Mouse (Mus musculus) forebrain, embryonic 11.5 days (tissue): ENCODE measurements at regions not wholly inside any gene's neighbourhood (a gene's known extent, or its start where the extent isn't known, plus 50 kb on each side); places are given as distances from the start of the nearest gene placed in this dataset.
"Not testable (repeated sequence)": the region's sequence is repeated elsewhere in the genome, so short reads cannot be mapped to it uniquely, and the experiment has no call there.

Source experiments
- ATAC-seq: fragments of 200-750 bp; cut with Nextera tagmentation; replicated peaks from 2 replicates; pipeline ENCODE4 v1.8.0; 2017; ENCODE audit warnings: moderate TSS enrichment; ENCODE audit not compliant: low FRiP score
- DNase-seq: peaks from one replicate; pipeline ENCODE4 v3.0.0-alpha.2; 2017; ENCODE audit warnings: low spot score
- H3K27ac ChIP-seq: fragments of 300-500 bp; sonication (generic); 2 replicates; pipeline ENCODE4 v1.5.1; 2014; ENCODE audit warnings: low read depth, low read length
- H3K27me3 ChIP-seq: fragments of 300-500 bp; sonication (generic); 2 replicates; pipeline ENCODE4 v1.6.1; 2014; ENCODE audit warnings: mild to moderate bottlenecking, low read length, mixed read lengths; ENCODE audit not compliant: control insufficient read depth, insufficient read depth
- H3K36me3 ChIP-seq: fragments of 300-500 bp; sonication (generic); 2 replicates; pipeline ENCODE4 v1.6.1; 2014; ENCODE audit warnings: mild to moderate bottlenecking, low read length, moderate library complexity, mixed read lengths; ENCODE audit not compliant: control insufficient read depth, insufficient read depth
- H3K4me1 ChIP-seq: fragments of 300-500 bp; sonication (generic); replicated peaks from 2 replicates; pipeline ENCODE4 v1.6.1; 2014; ENCODE audit warnings: low read length, mixed read lengths; ENCODE audit not compliant: control insufficient read depth, insufficient read depth
- H3K4me2 ChIP-seq: fragments of 300-500 bp; sonication (generic); 2 replicates; pipeline ENCODE4 v1.6.1; 2014; ENCODE audit warnings: low read depth, mild to moderate bottlenecking, low read length, moderate library complexity, mixed read lengths; ENCODE audit not compliant: severe bottlenecking
- H3K4me3 ChIP-seq: fragments of 300-500 bp; sonication (generic); 2 replicates; pipeline ENCODE4 v1.5.1; 2014; ENCODE audit warnings: low read depth, low read length
- H3K9ac ChIP-seq: fragments of 300-500 bp; sonication (generic); 2 replicates; pipeline ENCODE4 v1.6.1; 2014; ENCODE audit warnings: low read length
- H3K9me3 ChIP-seq: fragments of 300-500 bp; sonication (generic); 2 replicates; pipeline ENCODE4 v1.6.1; 2016; ENCODE audit warnings: low read length, mixed read lengths; ENCODE audit not compliant: control insufficient read depth
- WGBS: fragments of 180-500 bp; shearing (Covaris S2); extraction: QIAGEN DNeasy Blood & Tissue Kit; methylation state at CpG from one replicate; pipeline ENCODE4 v1.1.7; 2014; 5-methylcytosine and 5-hydroxymethylcytosine counted together

DNA sequence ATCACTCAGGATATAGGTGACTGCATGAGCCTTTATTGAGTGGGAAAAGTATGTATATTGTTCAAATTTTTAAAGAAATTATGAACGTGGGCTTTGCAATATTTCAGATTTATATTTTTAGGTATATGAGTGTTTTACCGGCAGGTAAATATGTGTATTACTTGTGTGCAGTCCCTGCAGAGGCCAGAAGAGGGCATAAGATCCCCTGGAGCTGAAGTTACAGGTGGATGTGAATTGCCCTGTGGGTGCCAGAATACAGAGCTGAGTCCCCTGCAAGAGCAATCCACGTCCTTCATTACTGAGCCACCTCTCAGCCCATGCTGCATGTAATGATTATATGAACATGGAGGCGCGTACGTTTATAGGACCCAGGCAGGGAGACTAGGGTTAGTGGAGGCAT lies 174.8 kb downstream of the Katnal1 start:
- no peak for ATAC-seq
- DNase-seq, result no peak
- no peak overlapping the region for H3K4me2 ChIP-seq
- no peaks in the 10 kb centered on the region for H3K36me3 ChIP-seq
- no peak overlapping the region for H3K4me3 ChIP-seq
- peaks cover 2% of the 10 kb centered on the region; the same call in 1 of the 2 replicates for H3K9me3 ChIP-seq
- 93% methylated on average over 6 of the region's 6 CpGs for WGBS
- H3K27me3 ChIP-seq, result no peaks in the 10 kb centered on the region
- H3K9ac ChIP-seq, result no peak overlapping the region
- H3K27ac ChIP-seq, result no peak overlapping the region
- H3K4me1 ChIP-seq, result no peaks in the 10 kb centered on the region

DNA sequence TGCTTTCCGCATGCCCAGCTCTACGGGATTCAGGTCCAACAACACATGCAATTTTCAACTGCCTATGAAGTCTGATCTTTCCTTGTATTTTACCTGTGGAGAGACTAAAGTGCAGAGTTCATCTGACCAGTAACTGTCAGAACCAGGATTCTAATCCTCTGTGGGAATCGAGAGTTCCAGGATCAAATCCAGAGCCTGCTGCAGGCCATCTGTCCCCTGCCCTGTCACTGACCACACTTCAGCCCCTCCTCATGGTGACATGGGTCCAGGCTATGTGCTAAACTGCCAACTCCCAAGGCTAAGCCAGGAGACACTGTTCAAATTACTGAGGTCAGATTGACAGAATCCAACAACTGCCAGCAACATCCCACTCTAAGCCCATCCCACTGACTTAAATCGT lies 175.7 kb downstream of the Katnal1 start:
- ATAC-seq (no peak), DNase-seq (no peak)
- Histone ChIP-seq H3K4me2 (no peak overlapping the region), H3K9ac (no peak overlapping the region), H3K9me3 (peaks cover 2% of the 10 kb centered on the region; the same call in 1 of the 2 replicates), H3K36me3 (no peaks in the 10 kb centered on the region), H3K4me1 (no peaks in the 10 kb centered on the region), H3K4me3 (no peak overlapping the region), H3K27me3 (no peaks in the 10 kb centered on the region), H3K27ac (no peak overlapping the region)
- WGBS, result 86% methylated on average over 4 of the region's 4 CpGs

- H3K4me1 ChIP-seq, result no peaks in the 10 kb centered on the region
- H3K4me2 ChIP-seq, result no peak overlapping the region
- 94% methylated on average over 13 of the region's 13 CpGs for WGBS
- ATAC-seq, result no peak
- H3K9ac ChIP-seq, result no peak overlapping the region
- no peaks in the 10 kb centered on the region for H3K36me3 ChIP-seq
- H3K4me3 ChIP-seq, result no peak overlapping the region
- no peak overlapping the region for H3K27ac ChIP-seq
- H3K27me3 ChIP-seq, result no peaks in the 10 kb centered on the region
- peaks cover 2% of the 10 kb centered on the region; the same call in 1 of the 2 replicates for H3K9me3 ChIP-seq
- DNase-seq, result no peak
Measured at GRCm38 (mm10) chr5:148751980-148752379, 177.1 kb downstream of the Katnal1 start.

- H3K27ac ChIP-seq, result no peak overlapping the region
- H3K4me3 ChIP-seq, result no peak overlapping the region
- no peaks in the 10 kb centered on the region for H3K9me3 ChIP-seq
- no peak overlapping the region for H3K4me2 ChIP-seq
- H3K4me1 ChIP-seq, result no peaks in the 10 kb centered on the region
- DNase-seq, result no peak
- ATAC-seq, result no peak
- no peaks in the 10 kb centered on the region for H3K36me3 ChIP-seq
- 92% methylated on average over 16 of the region's 16 CpGs for WGBS
- no peak overlapping the region for H3K9ac ChIP-seq
- no peaks in the 10 kb centered on the region for H3K27me3 ChIP-seq
Measured at GRCm38 (mm10) chr5:148750002-148750734, 179.0 kb downstream of the Katnal1 start.

GRCm38 (mm10) chr5:148747972-148748764 lies 181.0 kb downstream of the Katnal1 start:
- Histone ChIP-seq H3K27me3 (no peaks in the 10 kb centered on the region), H3K4me3 (no peak overlapping the region), H3K4me1 (no peaks in the 10 kb centered on the region), H3K9ac (no peak overlapping the region), H3K36me3 (no peaks in the 10 kb centered on the region), H3K9me3 (no peaks in the 10 kb centered on the region), H3K4me2 (no peak overlapping the region), H3K27ac (no peak overlapping the region)
- WGBS, result 90% methylated on average over 21 of the region's 21 CpGs
- no peak for DNase-seq
- ATAC-seq, result no peak

DNA sequence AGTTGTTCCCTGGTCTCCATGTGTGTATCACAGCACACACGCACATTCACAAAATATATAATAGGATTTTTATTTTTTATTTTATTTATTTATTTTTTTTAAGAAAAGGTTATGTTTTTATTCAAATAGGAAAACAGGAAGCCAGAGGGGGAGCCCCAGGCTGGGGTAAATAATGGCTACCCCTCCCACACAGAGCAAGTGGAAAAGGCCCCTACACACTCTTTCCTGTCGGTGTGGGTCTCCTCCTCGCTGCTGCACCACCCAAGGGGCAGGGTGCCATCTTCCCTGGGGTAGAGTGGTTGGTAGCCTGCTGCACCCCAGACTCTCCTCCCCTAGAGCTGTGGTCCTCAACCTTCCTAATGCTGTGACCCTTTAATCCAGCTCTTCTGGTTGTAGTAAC lies 181.6 kb downstream of the Katnal1 start:
- Histone ChIP-seq H3K4me2 (no peak overlapping the region), H3K27ac (no peak overlapping the region), H3K4me3 (no peak overlapping the region), H3K9ac (no peak overlapping the region), H3K36me3 (no peaks in the 10 kb centered on the region), H3K4me1 (no peaks in the 10 kb centered on the region), H3K9me3 (no peaks in the 10 kb centered on the region), H3K27me3 (no peaks in the 10 kb centered on the region)
- 95% methylated on average over 3 of the region's 3 CpGs for WGBS
- no peak for ATAC-seq
- DNase-seq, result no peak

GRCm38 (mm10) chr5:148746726-148747125 lies 182.4 kb downstream of the Katnal1 start:
- not testable (repeated sequence) for H3K27me3 ChIP-seq, H3K27ac ChIP-seq, H3K4me1 ChIP-seq, H3K36me3 ChIP-seq, H3K4me3 ChIP-seq, H3K9me3 ChIP-seq, H3K4me2 ChIP-seq, ATAC-seq, H3K9ac ChIP-seq, DNase-seq
- 83% methylated on average over 6 of the region's 6 CpGs for WGBS

DNA sequence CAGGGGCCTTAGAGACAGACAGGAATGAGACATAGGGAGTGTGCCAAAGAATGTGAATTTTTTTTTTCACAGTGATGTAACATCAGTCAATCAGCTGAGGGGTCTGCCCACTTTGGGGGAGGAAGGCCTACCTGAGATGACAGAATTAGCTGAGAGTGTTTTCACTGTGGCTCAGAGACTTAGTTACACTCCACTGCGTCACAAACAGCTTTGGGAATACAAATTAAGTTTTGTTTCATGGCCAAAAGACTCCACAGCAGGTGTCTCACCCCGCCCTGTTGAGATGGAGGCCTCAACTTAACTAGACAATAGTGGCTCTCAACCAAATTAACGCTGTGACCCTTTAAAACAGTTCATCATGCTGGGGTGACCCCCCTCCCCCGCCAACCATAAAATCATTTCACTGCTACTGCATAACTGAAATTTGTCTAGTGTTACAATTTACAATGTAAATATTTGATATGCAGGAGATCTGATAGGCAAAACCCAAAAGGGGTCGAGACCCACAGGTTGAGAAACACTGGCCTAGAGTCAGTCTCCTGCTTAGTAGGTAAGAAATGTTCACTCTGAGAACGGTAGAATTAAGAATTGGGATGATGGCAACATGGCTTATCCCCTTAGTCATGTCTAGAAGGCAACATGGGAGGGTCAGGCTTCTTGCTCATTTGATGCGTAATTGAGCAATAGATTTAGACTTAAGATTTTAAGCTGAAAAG lies 184.3 kb downstream of the Katnal1 start:
- no peaks in the 10 kb centered on the region for H3K36me3 ChIP-seq
- no peaks in the 10 kb centered on the region for H3K27me3 ChIP-seq
- no peaks in the 10 kb centered on the region for H3K9me3 ChIP-seq
- H3K27ac ChIP-seq, result no peak overlapping the region
- no peak for ATAC-seq
- no peaks in the 10 kb centered on the region for H3K4me1 ChIP-seq
- no peak overlapping the region for H3K4me2 ChIP-seq
- H3K9ac ChIP-seq, result no peak overlapping the region
- no peak for DNase-seq
- 70% methylated on average over 7 of the region's 7 CpGs for WGBS
- no peak overlapping the region for H3K4me3 ChIP-seq
